Mouse (Mus musculus): ENCODE data around the gene Bcr.

DNA sequence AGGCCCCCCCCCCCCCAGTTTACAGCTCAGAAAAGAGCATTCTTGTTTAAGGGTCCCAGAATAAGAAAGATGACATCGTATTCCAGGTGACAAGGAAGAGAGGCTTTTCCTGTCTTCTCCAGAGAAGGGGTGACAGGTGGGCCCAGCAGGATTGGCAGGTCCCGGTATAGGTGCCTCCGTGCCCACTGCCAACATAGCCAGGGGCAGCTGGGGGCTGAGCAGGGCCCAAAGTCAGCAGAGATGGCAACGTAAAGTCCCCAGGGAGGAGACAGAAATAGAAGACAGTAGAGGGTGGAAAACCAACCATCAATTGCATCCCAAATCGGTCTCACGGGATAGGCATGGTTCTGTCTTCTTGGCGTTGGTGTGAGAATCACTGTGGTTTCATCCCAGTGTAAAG lies 11.7 kb upstream of the Bcr start:
- no peak for TF ChIP-seq CTCF (IDR thresholded peaks at IDR 0.05; ENCODE audit: low read depth, low read length)
- TF ChIP-seq POLR2A (IDR thresholded peaks at IDR 0.05; ENCODE audit: extremely low read depth, insufficient read depth, low read length) = no peak

Measured in liver, adult 2 months (tissue).